Mouse (Mus musculus): ENCODE results near the gene Tmem236. TPM values are rescaled to one million over a fixed set of nuclear protein-coding genes. Genes with fewer than 3 reads are reported as not detected.

Tmem236 gene
- 0.04 and 0.20 TPM in 2 replicates for polyA plus RNA-seq (2015; fragmentation: Nextera tagmentation; extraction: Ambion mirVana)

GRCm38 (mm10) chr2:14174334-14174733 lies at the start of gene Tmem236:
Gene Tmem236 (plus strand): TSS chr2:14174523.
- ATAC-seq (replicated peaks; ENCODE audit: extremely low read depth, insufficient read depth, low FRiP score), result no peak
- Histone ChIP-seq H3K9me3 (replicated peaks; ENCODE audit: control insufficient read depth, low read length) (no peaks in the 10 kb centered on the region), H3K36me3 (ENCODE audit: control insufficient read depth, insufficient read depth) (no peaks in the 10 kb centered on the region), H3K27ac (ENCODE audit: low read length) (no peak within 1 kb of the TSS), H3K4me2 (ENCODE audit: low read depth, low read length) (no peak within 1 kb of the TSS), H3K9ac (ENCODE audit: low read length) (no peak within 1 kb of the TSS), H3K4me1 (ENCODE audit: control insufficient read depth, insufficient read depth, low read length) (no peaks in the 10 kb centered on the region), H3K4me3 (ENCODE audit: low read length) (no peak within 1 kb of the TSS), H3K27me3 (ENCODE audit: control insufficient read depth, insufficient read depth, low read length) (no peaks in the 10 kb centered on the region)
- 78% methylated on average over 3 of the region's 3 CpGs for WGBS

GRCm38 (mm10) chr2:14126387-14126786 lies 47.9 kb upstream of the Tmem236 start:
- Histone ChIP-seq H3K27me3 (ENCODE audit: control insufficient read depth, insufficient read depth, low read length) (no peaks in the 10 kb centered on the region), H3K4me3 (ENCODE audit: low read length) (no peak overlapping the region), H3K9ac (ENCODE audit: low read length) (no peak overlapping the region), H3K9me3 (replicated peaks; ENCODE audit: control insufficient read depth, low read length) (no peaks in the 10 kb centered on the region), H3K4me1 (ENCODE audit: control insufficient read depth, insufficient read depth, low read length) (no peaks in the 10 kb centered on the region), H3K4me2 (ENCODE audit: low read depth, low read length) (no peak overlapping the region), H3K36me3 (ENCODE audit: control insufficient read depth, insufficient read depth) (peaks cover 15% of the 10 kb centered on the region), H3K27ac (ENCODE audit: low read length) (no peak overlapping the region)
- ATAC-seq (replicated peaks; ENCODE audit: extremely low read depth, insufficient read depth, low FRiP score), result no peak
- 85% methylated on average over 6 of the region's 6 CpGs for WGBS

- H3K27me3 ChIP-seq (ENCODE audit: control insufficient read depth, insufficient read depth, low read length), result no peaks in the 10 kb centered on the region
- WGBS, result 59% methylated on average over 3 of the region's 3 CpGs
- H3K9ac ChIP-seq (ENCODE audit: low read length), result no peak overlapping the region
- no peak overlapping the region for H3K27ac ChIP-seq (ENCODE audit: low read length)
- H3K9me3 ChIP-seq (replicated peaks; ENCODE audit: control insufficient read depth, low read length), result no peaks in the 10 kb centered on the region
- no peaks in the 10 kb centered on the region for H3K4me1 ChIP-seq (ENCODE audit: control insufficient read depth, insufficient read depth, low read length)
- H3K36me3 ChIP-seq (ENCODE audit: control insufficient read depth, insufficient read depth), result peaks cover 23% of the 10 kb centered on the region
- H3K4me2 ChIP-seq (ENCODE audit: low read depth, low read length), result no peak overlapping the region
- ATAC-seq (replicated peaks; ENCODE audit: extremely low read depth, insufficient read depth, low FRiP score), result no peak
- H3K4me3 ChIP-seq (ENCODE audit: low read length), result no peak overlapping the region
Observed at GRCm38 (mm10) chr2:14127629-14128028, 46.7 kb upstream of the Tmem236 start.

GRCm38 (mm10) chr2:14130641-14131339 lies 43.5 kb upstream of the Tmem236 start:
- no peaks in the 10 kb centered on the region for H3K27me3 ChIP-seq (ENCODE audit: control insufficient read depth, insufficient read depth, low read length)
- H3K36me3 ChIP-seq (ENCODE audit: control insufficient read depth, insufficient read depth), result peaks cover 20% of the 10 kb centered on the region
- H3K4me2 ChIP-seq (ENCODE audit: low read depth, low read length), result no peak overlapping the region
- H3K4me3 ChIP-seq (ENCODE audit: low read length), result no peak overlapping the region
- no peak for ATAC-seq (replicated peaks; ENCODE audit: extremely low read depth, insufficient read depth, low FRiP score)
- no peak overlapping the region for H3K27ac ChIP-seq (ENCODE audit: low read length)
- no peaks in the 10 kb centered on the region for H3K4me1 ChIP-seq (ENCODE audit: control insufficient read depth, insufficient read depth, low read length)
- WGBS, result 85% methylated on average over 12 of the region's 12 CpGs
- H3K9ac ChIP-seq (ENCODE audit: low read length), result no peak overlapping the region
- no peaks in the 10 kb centered on the region for H3K9me3 ChIP-seq (replicated peaks; ENCODE audit: control insufficient read depth, low read length)

GRCm38 (mm10) chr2:14132468-14133326 lies 41.6 kb upstream of the Tmem236 start:
- Histone ChIP-seq H3K9me3 (replicated peaks; ENCODE audit: control insufficient read depth, low read length) (no peaks in the 10 kb centered on the region), H3K4me1 (ENCODE audit: control insufficient read depth, insufficient read depth, low read length) (no peaks in the 10 kb centered on the region), H3K4me2 (ENCODE audit: low read depth, low read length) (no peak overlapping the region), H3K27me3 (ENCODE audit: control insufficient read depth, insufficient read depth, low read length) (no peaks in the 10 kb centered on the region), H3K36me3 (ENCODE audit: control insufficient read depth, insufficient read depth) (peaks cover 19% of the 10 kb centered on the region), H3K27ac (ENCODE audit: low read length) (no peak overlapping the region), H3K9ac (ENCODE audit: low read length) (no peak overlapping the region), H3K4me3 (ENCODE audit: low read length) (no peak overlapping the region)
- whole genome bisulfite sequencing, result 88% methylated on average over 4 of the region's 4 CpGs
- ATAC-seq (replicated peaks; ENCODE audit: extremely low read depth, insufficient read depth, low FRiP score), result no peak

- H3K4me1 ChIP-seq (ENCODE audit: control insufficient read depth, insufficient read depth, low read length), result no peaks in the 10 kb centered on the region
- no peak overlapping the region for H3K9ac ChIP-seq (ENCODE audit: low read length)
- no peak overlapping the region for H3K4me3 ChIP-seq (ENCODE audit: low read length)
- H3K36me3 ChIP-seq (ENCODE audit: control insufficient read depth, insufficient read depth), result peaks cover 27% of the 10 kb centered on the region
- no peaks in the 10 kb centered on the region for H3K9me3 ChIP-seq (replicated peaks; ENCODE audit: control insufficient read depth, low read length)
- no peaks in the 10 kb centered on the region for H3K27me3 ChIP-seq (ENCODE audit: control insufficient read depth, insufficient read depth, low read length)
- no peak for ATAC-seq (replicated peaks; ENCODE audit: extremely low read depth, insufficient read depth, low FRiP score)
- WGBS, result 78% methylated on average over 3 of the region's 3 CpGs
- no peak overlapping the region for H3K4me2 ChIP-seq (ENCODE audit: low read depth, low read length)
- no peak overlapping the region for H3K27ac ChIP-seq (ENCODE audit: low read length)
Observed at GRCm38 (mm10) chr2:14136906-14137305, 37.4 kb upstream of the Tmem236 start.

GRCm38 (mm10) chr2:14139590-14139989 lies 34.7 kb upstream of the Tmem236 start:
- Histone ChIP-seq H3K36me3 (ENCODE audit: control insufficient read depth, insufficient read depth) (peaks cover 29% of the 10 kb centered on the region), H3K27me3 (ENCODE audit: control insufficient read depth, insufficient read depth, low read length) (no peaks in the 10 kb centered on the region), H3K27ac (ENCODE audit: low read length) (no peak overlapping the region), H3K4me2 (ENCODE audit: low read depth, low read length) (no peak overlapping the region), H3K9ac (ENCODE audit: low read length) (no peak overlapping the region), H3K9me3 (replicated peaks; ENCODE audit: control insufficient read depth, low read length) (no peaks in the 10 kb centered on the region), H3K4me3 (ENCODE audit: low read length) (no peak overlapping the region), H3K4me1 (ENCODE audit: control insufficient read depth, insufficient read depth, low read length) (peaks cover under 1% of the 10 kb centered on the region)
- 70% methylated on average over 6 of the region's 6 CpGs for WGBS
- no peak for ATAC-seq (replicated peaks; ENCODE audit: extremely low read depth, insufficient read depth, low FRiP score)

- peaks cover 29% of the 10 kb centered on the region for H3K36me3 ChIP-seq (ENCODE audit: control insufficient read depth, insufficient read depth)
- no peaks in the 10 kb centered on the region for H3K27me3 ChIP-seq (ENCODE audit: control insufficient read depth, insufficient read depth, low read length)
- no peak overlapping the region for H3K4me2 ChIP-seq (ENCODE audit: low read depth, low read length)
- whole genome bisulfite sequencing, result 55% methylated on average over 2 of the region's 2 CpGs
- no peak for ATAC-seq (replicated peaks; ENCODE audit: extremely low read depth, insufficient read depth, low FRiP score)
- H3K9me3 ChIP-seq (replicated peaks; ENCODE audit: control insufficient read depth, low read length), result no peaks in the 10 kb centered on the region
- H3K9ac ChIP-seq (ENCODE audit: low read length), result no peak overlapping the region
- no peak overlapping the region for H3K4me3 ChIP-seq (ENCODE audit: low read length)
- H3K27ac ChIP-seq (ENCODE audit: low read length), result no peak overlapping the region
- peaks cover 5% of the 10 kb centered on the region for H3K4me1 ChIP-seq (ENCODE audit: control insufficient read depth, insufficient read depth, low read length)
Observed at GRCm38 (mm10) chr2:14140044-14140443, 34.3 kb upstream of the Tmem236 start.

GRCm38 (mm10) chr2:14145311-14145710 lies 29.0 kb upstream of the Tmem236 start:
- Histone ChIP-seq H3K27ac (ENCODE audit: low read length) (peak overlapping the region; percentile 46), H3K27me3 (ENCODE audit: control insufficient read depth, insufficient read depth, low read length) (no peaks in the 10 kb centered on the region), H3K4me2 (ENCODE audit: low read depth, low read length) (no peak overlapping the region), H3K36me3 (ENCODE audit: control insufficient read depth, insufficient read depth) (peaks cover 14% of the 10 kb centered on the region), H3K9me3 (replicated peaks; ENCODE audit: control insufficient read depth, low read length) (no peaks in the 10 kb centered on the region), H3K4me3 (ENCODE audit: low read length) (no peak overlapping the region), H3K4me1 (ENCODE audit: control insufficient read depth, insufficient read depth, low read length) (peaks cover 10% of the 10 kb centered on the region), H3K9ac (ENCODE audit: low read length) (no peak overlapping the region)
- 32% methylated on average over 3 of the region's 3 CpGs for WGBS
- no peak; the same call in 1 of the 2 replicates for ATAC-seq (replicated peaks; ENCODE audit: extremely low read depth, insufficient read depth, low FRiP score)
